In genomic region chr1:109982064-109982808, GRCm38 (mm10) we compare ENCODE assay signal across 10 mouse cellular contexts. TPM values are rescaled to one million over a fixed set of nuclear protein-coding genes. Genes with fewer than 3 reads are reported as not detected.
DNase-seq lines count a peak whose midpoint lies in the region; ATAC-seq and TF ChIP-seq lines count a peak whose summit lies in the region.
"Had no signal": no experiment of that assay in that cellular context is flagged by ENCODE, and none has a peak within 500 bp of the region (broad histone marks: within the 10 kb centered on the region; RNA-seq: fewer than 3 reads in every experiment).

Gene Cdh7, plus strand, starts transcription at chr1:109982431.

- H3K9ac ChIP-seq in heart, embryonic 11.5 days (ENCODE audit: low read depth, low read length): peak within 1 kb of the TSS; percentile 13; the same call in 1 of the 2 replicates
- peak within 1 kb of the TSS; percentile 67 for H3K9ac ChIP-seq in forebrain, embryonic 16.5 days (replicated peaks; ENCODE audit: low read depth, low read length)
- H3K9ac ChIP-seq in midbrain, postnatal 0 days (replicated peaks; ENCODE audit: low read length, poor library complexity, severe bottlenecking): peak within 1 kb of the TSS; percentile 79

- H3K4me2 ChIP-seq in heart, embryonic 11.5 days: peak within 1 kb of the TSS; percentile 93
- peak within 1 kb of the TSS; percentile 75 for H3K4me2 ChIP-seq in forebrain, embryonic 16.5 days (ENCODE audit: low read length)
- peak within 1 kb of the TSS; percentile 83 for H3K4me2 ChIP-seq in midbrain, postnatal 0 days (ENCODE audit: low read depth, low read length, poor library complexity, severe bottlenecking)

- no peak; the same call in 1 of the 2 replicates for ATAC-seq in heart, embryonic 11.5 days (replicated peaks; ENCODE audit: insufficient number of reproducible peaks, low FRiP score, low TSS enrichment)
- peak; percentile 91 for ATAC-seq in forebrain, embryonic 16.5 days
- peak; percentile 90 for ATAC-seq in midbrain, postnatal 0 days (ENCODE audit: low FRiP score)

- no peaks in the 10 kb centered on the region; the same call in 1 of the 2 replicates for H3K4me1 ChIP-seq in heart, embryonic 11.5 days (ENCODE audit: control insufficient read depth, insufficient read depth, low read length)
- peaks cover 11% of the 10 kb centered on the region for H3K4me1 ChIP-seq in forebrain, embryonic 16.5 days (replicated peaks; ENCODE audit: control insufficient read depth, insufficient read depth, low read length)
- no peaks in the 10 kb centered on the region for H3K4me1 ChIP-seq in midbrain, postnatal 0 days (ENCODE audit: insufficient read depth, low read length)

- no peak for DNase-seq in heart, postnatal 25 days (ENCODE audit: low spot score)
- DNase-seq in cerebellum, adult 18-20 months: peak; percentile 88 to 89
- peak; percentile 38 to 59 for DNase-seq in left cerebral cortex, adult 18-20 months (ENCODE audit: low spot score in 2 of 2)
- peak; percentile 75 for DNase-seq in midbrain, postnatal 0 days (ENCODE audit: low spot score)
- DNase-seq in adrenal gland, adult (ENCODE audit: inconsistent age in 2 of 2, low spot score in 1 of 2): no peak
- DNase-seq in adipocyte (ENCODE audit: low spot score): no peak

- intact Hi-C loops in heart, postnatal 25 days (cut with DNase I): no loop called here

- H3K27me3 ChIP-seq in heart, embryonic 11.5 days (ENCODE audit: control insufficient read depth, insufficient read depth, low read length): peaks cover 10% of the 10 kb centered on the region
- H3K27me3 ChIP-seq in forebrain, embryonic 16.5 days (replicated peaks; ENCODE audit: control insufficient read depth, insufficient read depth, low read length): no peaks in the 10 kb centered on the region
- H3K27me3 ChIP-seq in midbrain, postnatal 0 days (ENCODE audit: insufficient read depth, low read length): no peaks in the 10 kb centered on the region

- H3K36me3 ChIP-seq in heart, embryonic 11.5 days (ENCODE audit: control insufficient read depth, insufficient read depth, low read length): no peaks in the 10 kb centered on the region
- H3K36me3 ChIP-seq in forebrain, embryonic 16.5 days (ENCODE audit: control insufficient read depth, insufficient read depth): no peaks in the 10 kb centered on the region
- no peaks in the 10 kb centered on the region for H3K36me3 ChIP-seq in midbrain, postnatal 0 days (ENCODE audit: insufficient read depth, low read length)

- 2% methylated on average over 35 of the region's 35 CpGs for WGBS in heart, embryonic 11.5 days (ENCODE audit: insufficient replicate concordance)
- under 1% methylated on average over 35 of the region's 35 CpGs for WGBS in forebrain, embryonic 16.5 days
- WGBS in midbrain, postnatal 0 days: under 1% methylated on average over 35 of the region's 35 CpGs

- H3K27ac ChIP-seq in heart, embryonic 11.5 days (ENCODE audit: low read depth, low read length): no peak within 1 kb of the TSS
- H3K27ac ChIP-seq in forebrain, embryonic 16.5 days (ENCODE audit: low read length): peak within 1 kb of the TSS; percentile 67
- H3K27ac ChIP-seq in midbrain, postnatal 0 days (ENCODE audit: low read depth, low read length): peak within 1 kb of the TSS; percentile 82

- no peak for TF ChIP-seq CTCF in midbrain, postnatal 0 days (IDR thresholded peaks at IDR 0.05)

- H3K9me3 ChIP-seq in heart, embryonic 11.5 days (replicated peaks; ENCODE audit: control insufficient read depth, low read length): no peaks in the 10 kb centered on the region
- no peaks in the 10 kb centered on the region for H3K9me3 ChIP-seq in forebrain, embryonic 16.5 days (ENCODE audit: control insufficient read depth, low read length)
- H3K9me3 ChIP-seq in midbrain, postnatal 0 days (ENCODE audit: low read length): no peaks in the 10 kb centered on the region

- peak within 1 kb of the TSS; percentile 58 for H3K4me3 ChIP-seq in heart, embryonic 11.5 days (ENCODE audit: low read depth, low read length)
- H3K4me3 ChIP-seq in forebrain, embryonic 16.5 days (replicated peaks; ENCODE audit: low read length): peak within 1 kb of the TSS; percentile 72
- peak within 1 kb of the TSS; percentile 73 for H3K4me3 ChIP-seq in midbrain, postnatal 0 days (ENCODE audit: low read depth, low read length)

RNA-seq across cellular contexts. Expression of gene Cdh7, which starts in this region (rescaled TPM):
- polyA plus RNA-seq in heart, embryonic 11.5 days (2014; fragmentation: Nextera tagmentation; extraction: Ambion mirVana): 0.38 and 0.66 TPM in 2 replicates
- not detected for total RNA-seq in heart, postnatal 25 days (2021)
- polyA plus RNA-seq in forebrain, embryonic 16.5 days (2015; fragmentation: Nextera tagmentation; extraction: Ambion mirVana): 9.6 and 13.6 TPM in 2 replicates
- total RNA-seq in left cerebral cortex, adult 18-20 months (2021): 10 to 100 TPM; 20.1 to 25.6 TPM
- total RNA-seq in midbrain, postnatal 0 days (2014; rRNA removed): 37.7 and 40.1 TPM in 2 replicates
- 17.6 and 22.0 TPM in 2 replicates for polyA plus RNA-seq in midbrain, postnatal 0 days (2015; fragmentation: Nextera tagmentation; extraction: Ambion mirVana)
- polyA plus RNA-seq: C2C12; gonadal fat pad, adult 2 months had no signal

Comparison
In these comparisons a context has a peak if more than half of its experiments do, and no peak if none do; other contexts are left out.
1. RNA of gene Cdh7 (total RNA-seq): 37.7 to 40.1 TPM in midbrain, postnatal 0 days and 20.1 to 25.6 TPM in left cerebral cortex, adult 18-20 months; not detected in heart, postnatal 25 days; every median in the first group is over 10 times any median in the second.
2. H3K9ac ChIP-seq: peak in every context shown above with its lines; median percentile 79 in midbrain, postnatal 0 days; 67 in forebrain, embryonic 16.5 days; 13 in heart, embryonic 11.5 days.
3. DNase-seq: peak in cerebellum, adult 18-20 months (2 of 2), left cerebral cortex, adult 18-20 months (2 of 2) and midbrain, postnatal 0 days (single experiment); none in heart, postnatal 25 days (single experiment), adrenal gland, adult (0 of 2) and adipocyte (single experiment).
4. Peak in every context shown above with its lines, with median percentiles within 50 percentile points of each other: H3K4me2 ChIP-seq and H3K4me3 ChIP-seq.